Mouse (Mus musculus): Measurements from ENCODE around the gene Dusp9. TPM values are rescaled to one million over a fixed set of nuclear protein-coding genes. Genes with fewer than 3 reads are reported as not detected.

The Dusp9 gene
- polyA plus RNA-seq, 1 experiment from 2014 or later: 0.25 TPM

- Histone ChIP-seq H3K4me2 (replicated peaks) (peak overlapping the region; percentile 71), H3K4me3 (replicated peaks; ENCODE audit: low read length) (peak overlapping the region; percentile 62), H3K9me3 (ENCODE audit: control insufficient read depth, low read length) (no peaks in the 10 kb centered on the region), H3K27ac (no peak overlapping the region), H3K36me3 (replicated peaks; ENCODE audit: control insufficient read depth, insufficient read depth) (peaks cover 24% of the 10 kb centered on the region), H3K27me3 (ENCODE audit: control insufficient read depth, insufficient read depth, low read length) (no peaks in the 10 kb centered on the region), H3K9ac (peak overlapping the region; percentile 75), H3K4me1 (replicated peaks; ENCODE audit: control insufficient read depth, insufficient read depth, low read length) (peaks cover 14% of the 10 kb centered on the region)
- 82% methylated on average over 2 of the region's 2 CpGs for WGBS
- DNase-seq (ENCODE audit: low spot score) (no peak), ATAC-seq (ENCODE audit: low FRiP score) (no peak)
Measured at GRCm38 (mm10) chrX:73675231-73675630, 36.0 kb downstream of the Dusp9 start.

DNA sequence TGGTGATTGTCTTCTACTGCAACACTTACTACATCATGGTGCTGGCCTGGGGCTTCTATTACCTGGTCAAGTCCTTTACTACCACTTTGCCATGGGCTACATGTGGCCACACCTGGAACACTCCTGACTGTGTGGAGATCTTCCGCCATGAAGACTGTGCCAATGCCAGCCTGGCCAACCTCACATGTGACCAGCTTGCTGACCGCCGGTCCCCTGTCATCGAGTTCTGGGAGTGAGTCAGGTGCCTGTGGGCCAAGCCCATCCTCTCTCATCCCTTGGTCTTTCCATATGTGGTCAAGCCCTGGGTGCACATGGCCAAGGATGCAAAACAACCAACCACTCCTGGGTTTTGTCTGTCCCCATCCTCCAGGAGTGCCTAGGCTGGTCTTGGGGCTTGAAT is 37.4 kb downstream of the Dusp9 start:
- Histone ChIP-seq H3K36me3 (replicated peaks; ENCODE audit: control insufficient read depth, insufficient read depth) (peaks cover 34% of the 10 kb centered on the region), H3K4me2 (replicated peaks) (no peak overlapping the region), H3K9me3 (ENCODE audit: control insufficient read depth, low read length) (no peaks in the 10 kb centered on the region), H3K4me1 (replicated peaks; ENCODE audit: control insufficient read depth, insufficient read depth, low read length) (peaks cover 14% of the 10 kb centered on the region), H3K27ac (no peak overlapping the region), H3K27me3 (ENCODE audit: control insufficient read depth, insufficient read depth, low read length) (no peaks in the 10 kb centered on the region), H3K4me3 (replicated peaks; ENCODE audit: low read length) (no peak overlapping the region), H3K9ac (no peak overlapping the region)
- DNase-seq (ENCODE audit: low spot score) (no peak), ATAC-seq (ENCODE audit: low FRiP score) (no peak)
- WGBS: 96% methylated on average over 4 of the region's 4 CpGs

DNA sequence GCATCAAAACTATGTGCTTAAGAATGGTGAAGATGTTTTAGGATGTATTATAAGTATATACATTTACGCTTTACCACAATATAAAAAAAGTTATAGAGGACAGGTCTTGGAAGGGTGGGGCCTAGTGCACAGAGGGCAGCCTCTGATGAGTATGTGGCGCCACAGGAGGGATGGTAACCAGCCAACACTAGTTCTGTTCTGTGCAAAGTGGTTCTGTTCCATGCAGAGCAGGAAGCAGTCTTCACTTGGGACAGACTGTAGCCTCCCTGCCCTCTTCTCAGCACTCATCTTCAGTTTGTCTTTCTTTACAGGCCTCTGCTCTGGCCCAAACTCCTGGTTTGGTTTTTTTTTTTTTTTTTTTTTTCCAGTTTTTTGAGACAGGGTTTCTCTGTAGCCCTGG is 44.9 kb downstream of the Dusp9 start:
- H3K27me3 ChIP-seq (ENCODE audit: control insufficient read depth, insufficient read depth, low read length): no peaks in the 10 kb centered on the region
- no peak overlapping the region for H3K4me2 ChIP-seq (replicated peaks)
- WGBS: 86% methylated on average over 2 of the region's 2 CpGs
- H3K9ac ChIP-seq: no peak overlapping the region
- no peaks in the 10 kb centered on the region for H3K4me1 ChIP-seq (replicated peaks; ENCODE audit: control insufficient read depth, insufficient read depth, low read length)
- ATAC-seq (ENCODE audit: low FRiP score) (no peak), DNase-seq (ENCODE audit: low spot score) (no peak)
- no peak overlapping the region for H3K4me3 ChIP-seq (replicated peaks; ENCODE audit: low read length)
- H3K9me3 ChIP-seq (ENCODE audit: control insufficient read depth, low read length): no peaks in the 10 kb centered on the region
- no peak overlapping the region for H3K27ac ChIP-seq
- H3K36me3 ChIP-seq (replicated peaks; ENCODE audit: control insufficient read depth, insufficient read depth): peaks cover 59% of the 10 kb centered on the region

DNA sequence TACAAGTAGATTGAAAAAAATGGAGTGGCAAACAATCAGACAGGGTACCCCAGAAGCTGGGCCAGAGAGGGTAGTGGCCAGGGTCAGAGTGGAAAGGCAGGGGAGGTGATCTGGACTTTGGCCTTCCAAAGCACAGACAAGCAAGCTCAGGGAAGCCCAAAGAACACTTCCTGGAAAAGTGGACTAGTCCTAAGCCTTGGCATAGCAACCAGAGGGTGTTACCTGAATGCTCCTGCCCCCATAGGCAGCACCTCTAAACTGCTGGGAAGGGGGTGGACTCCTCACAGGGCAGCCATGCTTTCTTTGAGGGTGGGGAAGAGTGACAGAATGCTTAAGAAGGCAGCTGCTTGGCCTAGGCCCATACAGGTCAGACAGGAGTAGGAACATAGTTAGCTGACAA is 45.8 kb downstream of the Dusp9 start:
- ATAC-seq (ENCODE audit: low FRiP score): no peak
- no peak overlapping the region for H3K4me2 ChIP-seq (replicated peaks)
- no peaks in the 10 kb centered on the region for H3K4me1 ChIP-seq (replicated peaks; ENCODE audit: control insufficient read depth, insufficient read depth, low read length)
- no peak overlapping the region for H3K27ac ChIP-seq
- H3K36me3 ChIP-seq (replicated peaks; ENCODE audit: control insufficient read depth, insufficient read depth): peaks cover 56% of the 10 kb centered on the region
- no peaks in the 10 kb centered on the region for H3K9me3 ChIP-seq (ENCODE audit: control insufficient read depth, low read length)
- no peak overlapping the region for H3K4me3 ChIP-seq (replicated peaks; ENCODE audit: low read length)
- no peak overlapping the region for H3K9ac ChIP-seq
- H3K27me3 ChIP-seq (ENCODE audit: control insufficient read depth, insufficient read depth, low read length): no peaks in the 10 kb centered on the region
- DNase-seq (ENCODE audit: low spot score): no peak

DNA sequence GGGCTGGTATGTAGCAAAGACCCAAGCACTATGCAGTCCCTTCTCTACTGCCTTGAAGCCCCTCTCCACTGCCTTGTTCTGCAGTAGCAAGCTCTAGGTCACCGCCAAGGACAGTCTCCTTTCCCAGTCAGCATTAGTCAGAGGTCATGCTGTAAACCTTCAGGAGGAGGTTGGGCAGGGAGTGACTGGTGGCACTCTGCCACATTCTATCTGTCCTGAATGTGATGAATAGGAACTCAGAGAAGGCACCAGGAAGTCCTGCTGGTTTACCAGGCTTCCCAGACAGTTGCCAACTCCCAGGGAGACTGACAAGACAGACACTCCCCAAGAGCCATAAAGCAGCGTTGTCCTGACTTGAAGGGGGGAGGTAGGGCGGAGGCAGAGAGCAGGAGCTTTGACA is 46.4 kb downstream of the Dusp9 start:
- Histone ChIP-seq H3K4me2 (replicated peaks) (no peak overlapping the region), H3K9me3 (ENCODE audit: control insufficient read depth, low read length) (no peaks in the 10 kb centered on the region), H3K9ac (no peak overlapping the region), H3K4me1 (replicated peaks; ENCODE audit: control insufficient read depth, insufficient read depth, low read length) (no peaks in the 10 kb centered on the region), H3K27ac (no peak overlapping the region), H3K36me3 (replicated peaks; ENCODE audit: control insufficient read depth, insufficient read depth) (peaks cover 50% of the 10 kb centered on the region), H3K4me3 (replicated peaks; ENCODE audit: low read length) (no peak overlapping the region), H3K27me3 (ENCODE audit: control insufficient read depth, insufficient read depth, low read length) (no peaks in the 10 kb centered on the region)
- 73% methylated on average over 3 of the region's 3 CpGs for WGBS
- DNase-seq (ENCODE audit: low spot score) (no peak), ATAC-seq (ENCODE audit: low FRiP score) (no peak)

GRCm38 (mm10) chrX:73690917-73691629 is 51.9 kb downstream of the Dusp9 start:
- Histone ChIP-seq H3K4me1 (replicated peaks; ENCODE audit: control insufficient read depth, insufficient read depth, low read length) (no peaks in the 10 kb centered on the region), H3K9ac (no peak overlapping the region), H3K4me2 (replicated peaks) (no peak overlapping the region), H3K27ac (no peak overlapping the region), H3K9me3 (ENCODE audit: control insufficient read depth, low read length) (no peaks in the 10 kb centered on the region), H3K4me3 (replicated peaks; ENCODE audit: low read length) (no peak overlapping the region), H3K36me3 (replicated peaks; ENCODE audit: control insufficient read depth, insufficient read depth) (peaks cover 29% of the 10 kb centered on the region), H3K27me3 (ENCODE audit: control insufficient read depth, insufficient read depth, low read length) (no peaks in the 10 kb centered on the region)
- ATAC-seq (ENCODE audit: low FRiP score): peak; percentile 31; the same call in 1 of the 2 replicates
- 77% methylated on average over 5 of the region's 5 CpGs for WGBS
- peak; percentile 39 for DNase-seq (ENCODE audit: low spot score)

Other genes with a start within 250 kb of the Dusp9 start
- not detected in 2 replicates for gene Gm18336, start 240.7 kb upstream of the Dusp9 start, polyA plus RNA-seq (2014; fragmentation: Nextera tagmentation; extraction: Ambion mirVana)
- gene Zfp92, start 228.3 kb upstream of the Dusp9 start, polyA plus RNA-seq (2014; fragmentation: Nextera tagmentation; extraction: Ambion mirVana): 1.1 and 1.5 TPM in 2 replicates
- gene Trex2, start 204.1 kb upstream of the Dusp9 start, polyA plus RNA-seq (2014; fragmentation: Nextera tagmentation; extraction: Ambion mirVana): not detected in 2 replicates
- gene Haus7, start 180.4 kb upstream of the Dusp9 start, polyA plus RNA-seq (2014; fragmentation: Nextera tagmentation; extraction: Ambion mirVana): 59.8 and 66.9 TPM in 2 replicates
- 35.0 and 40.7 TPM in 2 replicates for gene Bgn, start 155.8 kb upstream of the Dusp9 start, polyA plus RNA-seq (2014; fragmentation: Nextera tagmentation; extraction: Ambion mirVana)
- gene Atp2b3, start 136.3 kb upstream of the Dusp9 start, polyA plus RNA-seq (2014; fragmentation: Nextera tagmentation; extraction: Ambion mirVana): 8.4 and 9.5 TPM in 2 replicates
- gene Pnck, start 20.7 kb downstream of the Dusp9 start, polyA plus RNA-seq (2014; fragmentation: Nextera tagmentation; extraction: Ambion mirVana): 154 and 160 TPM in 2 replicates
- gene Slc6a8, start 33.7 kb downstream of the Dusp9 start, polyA plus RNA-seq (2014; fragmentation: Nextera tagmentation; extraction: Ambion mirVana): 7.9 and 8.2 TPM in 2 replicates
- gene Bcap31, start 76.8 kb downstream of the Dusp9 start, polyA plus RNA-seq (2014; fragmentation: Nextera tagmentation; extraction: Ambion mirVana): 135 and 141 TPM in 2 replicates
- 8.3 and 10.2 TPM in 2 replicates for gene Abcd1, start 77.2 kb downstream of the Dusp9 start, polyA plus RNA-seq (2014; fragmentation: Nextera tagmentation; extraction: Ambion mirVana)
- gene Plxnb3, start 117.7 kb downstream of the Dusp9 start, polyA plus RNA-seq (2014; fragmentation: Nextera tagmentation; extraction: Ambion mirVana): 0.59 TPM in 2 replicates
- 0.60 and 1.8 TPM in 2 replicates for gene Srpk3, start 135.0 kb downstream of the Dusp9 start, polyA plus RNA-seq (2014; fragmentation: Nextera tagmentation; extraction: Ambion mirVana)
- gene Idh3g, start 147.5 kb downstream of the Dusp9 start, polyA plus RNA-seq (2014; fragmentation: Nextera tagmentation; extraction: Ambion mirVana): 260 TPM in 2 replicates
- gene Ssr4, start 147.6 kb downstream of the Dusp9 start, polyA plus RNA-seq (2014; fragmentation: Nextera tagmentation; extraction: Ambion mirVana): 151 and 176 TPM in 2 replicates
- gene Pdzd4, start 185.6 kb downstream of the Dusp9 start, polyA plus RNA-seq (2014; fragmentation: Nextera tagmentation; extraction: Ambion mirVana): 5.5 and 6.4 TPM in 2 replicates